Mouse (Mus musculus) cerebral cortex, adult 2 months (tissue): ENCODE data around the gene Stpg4.

ENCODE experiments used
- WGBS: fragments of 180-500 bp; shearing (Covaris S2); methylation state at CpG from one replicate; pipeline ENCODE4 v1.1.7; 2018; 5-methylcytosine and 5-hydroxymethylcytosine counted together

Stpg4 gene

GRCm38 (mm10) chr17:87350471-87351240 lies 76.9 kb downstream of the Stpg4 start:
- 84% methylated on average over 13 of the region's 13 CpGs for WGBS

- WGBS: 97% methylated on average over 9 of the region's 9 CpGs
Observed at GRCm38 (mm10) chr17:87349575-87349974, 78.0 kb downstream of the Stpg4 start.

GRCm38 (mm10) chr17:87349069-87349468 lies 78.5 kb downstream of the Stpg4 start:
- WGBS: 48% methylated on average over 9 of the region's 9 CpGs

GRCm38 (mm10) chr17:87348353-87348752 lies 79.2 kb downstream of the Stpg4 start:
- 65% methylated on average over 9 of the region's 9 CpGs for WGBS

GRCm38 (mm10) chr17:87345252-87345593 lies 82.3 kb downstream of the Stpg4 start:
- WGBS: 84% methylated on average over 4 of the region's 4 CpGs

- 76% methylated on average over 18 of the region's 18 CpGs for WGBS
Observed at GRCm38 (mm10) chr17:87344441-87345251, 82.9 kb downstream of the Stpg4 start.

GRCm38 (mm10) chr17:87343060-87343703 lies 84.4 kb downstream of the Stpg4 start:
- 92% methylated on average over 8 of the region's 8 CpGs for WGBS
